Mouse (Mus musculus) liver, adult 2 months (tissue): Measurements from ENCODE around the gene Trim2. TPM values are rescaled to one million over a fixed set of nuclear protein-coding genes. Genes with fewer than 3 reads are reported as not detected.

ENCODE experiments used
- DNase-seq: peaks from one replicate; pipeline ENCODE4 v3.0.0-alpha.2; 2011; ENCODE audit warnings: low read depth, low spot score; ENCODE audit errors: extremely low read depth
- H3K27ac ChIP-seq: fragments of 200-500 bp; replicated peaks from 2 replicates; pipeline ENCODE4 v1.5.1; 2012; ENCODE audit warnings: low read depth, mild to moderate bottlenecking, control low read depth, inconsistent platforms, low read length; ENCODE audit not compliant: insufficient read depth
- H3K27me3 ChIP-seq: fragments of 200-500 bp; 2 replicates; pipeline ENCODE4 v1.6.1; 2012; ENCODE audit warnings: mild to moderate bottlenecking, moderate library complexity, low read length, inconsistent platforms; ENCODE audit not compliant: control insufficient read depth, insufficient read depth
- H3K36me3 ChIP-seq: fragments of 200-500 bp; 2 replicates; pipeline ENCODE4 v1.6.1; 2012; ENCODE audit warnings: low read length, inconsistent platforms; ENCODE audit not compliant: control insufficient read depth, insufficient read depth
- H3K4me1 ChIP-seq: fragments of 200-500 bp; 2 replicates; pipeline ENCODE4 v1.6.1; 2011; ENCODE audit warnings: low read length; ENCODE audit not compliant: control insufficient read depth, insufficient read depth
- H3K4me3 ChIP-seq: fragments of 200-500 bp; 2 replicates; pipeline ENCODE4 v1.5.1; 2011; ENCODE audit warnings: low read depth, mild to moderate bottlenecking, control low read depth, low read length, moderate library complexity; ENCODE audit not compliant: insufficient read depth
- H3K79me2 ChIP-seq: fragments of 200-500 bp; 2 replicates; pipeline ENCODE4 v1.6.1; 2012; ENCODE audit warnings: inconsistent platforms, mild to moderate bottlenecking, low read length, moderate library complexity; ENCODE audit not compliant: control insufficient read depth, insufficient read depth
- H3K9ac ChIP-seq: fragments of 200-500 bp; 2 replicates; pipeline ENCODE4 v1.6.1; 2012; ENCODE audit warnings: low read depth, mild to moderate bottlenecking, control low read depth, inconsistent platforms, low read length
- CTCF ChIP-seq: fragments of 200-500 bp; IDR thresholded peaks from 2 replicates; pipeline ENCODE4 v1.5.1; 2011; ENCODE audit warnings: low read depth, low read length, control low read depth
- POLR2A ChIP-seq: fragments of 200-500 bp; IDR thresholded peaks from 2 replicates; pipeline ENCODE4 v1.6.1; 2011; ENCODE audit warnings: low read length, control low read depth; ENCODE audit not compliant: insufficient read depth; ENCODE audit errors: extremely low read depth
- WGBS: fragments of 180-500 bp; shearing (Covaris S2); methylation state at CpG from one replicate; pipeline ENCODE4 v1.1.7; 2018; 5-methylcytosine and 5-hydroxymethylcytosine counted together
- polyA plus RNA-seq: library from polyadenylated mRNA; depleted of rRNA; stranded (reverse); fragments of >200 nt; gene quantifications from 2 replicates; pipeline ENCODE4 v1.2.3, GENCODE M21; 2012
- total RNA-seq: library from RNA; depleted of rRNA; stranded (reverse); fragments of >200 nt; gene quantifications from 2 replicates; pipeline ENCODE4 v1.2.3, GENCODE M21; 2014

Trim2 gene
- total and polyA plus RNA-seq, 2 experiments, result 10.0 to 27.4 TPM

DNA sequence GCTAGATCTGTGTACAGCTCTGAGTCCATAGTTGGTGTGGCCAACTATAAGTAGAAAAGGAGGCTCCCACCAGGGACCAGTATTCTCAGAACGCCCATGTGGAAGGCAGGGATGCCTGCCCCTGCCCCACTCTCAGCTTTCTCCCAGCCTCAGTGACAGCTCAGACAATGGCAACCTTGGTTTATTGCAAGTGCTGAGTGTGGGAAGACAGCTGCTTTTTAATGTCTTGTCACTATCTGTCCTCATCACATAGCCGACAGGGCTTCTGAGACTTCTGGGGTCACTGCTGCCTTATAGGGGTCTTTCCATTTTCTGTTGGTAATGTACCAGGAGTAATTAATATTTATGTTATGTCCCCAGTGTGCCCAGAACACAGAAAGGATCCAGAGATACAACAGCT, 42.3 kb downstream of the Trim2 start:
- H3K36me3 ChIP-seq, result no peaks in the 10 kb centered on the region
- no peak overlapping the region for H3K4me3 ChIP-seq
- H3K9ac ChIP-seq, result no peak overlapping the region
- H3K79me2 ChIP-seq, result no peaks in the 10 kb centered on the region
- no peaks in the 10 kb centered on the region for H3K27me3 ChIP-seq
- 90% methylated on average over 2 of the region's 2 CpGs for WGBS
- no peak for TF ChIP-seq POLR2A
- TF ChIP-seq CTCF, result no peak
- DNase-seq, result no peak
- peaks cover 11% of the 10 kb centered on the region for H3K4me1 ChIP-seq
- no peak overlapping the region for H3K27ac ChIP-seq

DNA sequence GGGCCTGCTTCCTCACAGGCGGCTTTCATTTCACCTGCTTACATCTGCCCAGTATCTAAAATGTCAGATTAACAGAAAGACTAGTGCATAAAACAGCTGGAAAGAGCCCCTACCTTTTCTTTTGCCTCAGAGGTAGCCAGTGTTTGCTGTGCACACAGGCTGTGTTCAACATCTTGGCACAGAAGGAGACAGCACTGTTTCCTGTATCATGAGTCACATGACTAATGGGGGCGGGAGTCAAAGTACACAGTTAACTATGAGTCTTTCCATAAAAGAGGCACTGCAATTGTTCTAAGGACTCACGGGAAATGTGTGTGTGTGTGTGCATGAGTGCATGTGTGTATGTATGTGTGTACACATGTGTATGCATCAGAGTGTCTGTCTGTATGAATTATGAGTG, 43.9 kb downstream of the Trim2 start:
- Histone ChIP-seq H3K27me3 (no peaks in the 10 kb centered on the region), H3K4me1 (peaks cover 13% of the 10 kb centered on the region), H3K9ac (no peak overlapping the region), H3K4me3 (no peak overlapping the region), H3K36me3 (no peaks in the 10 kb centered on the region), H3K79me2 (no peaks in the 10 kb centered on the region), H3K27ac (no peak overlapping the region)
- peak; percentile 72 for DNase-seq
- TF ChIP-seq POLR2A (no peak), CTCF (no peak)
- 23% methylated on average over 3 of the region's 3 CpGs for WGBS

DNA sequence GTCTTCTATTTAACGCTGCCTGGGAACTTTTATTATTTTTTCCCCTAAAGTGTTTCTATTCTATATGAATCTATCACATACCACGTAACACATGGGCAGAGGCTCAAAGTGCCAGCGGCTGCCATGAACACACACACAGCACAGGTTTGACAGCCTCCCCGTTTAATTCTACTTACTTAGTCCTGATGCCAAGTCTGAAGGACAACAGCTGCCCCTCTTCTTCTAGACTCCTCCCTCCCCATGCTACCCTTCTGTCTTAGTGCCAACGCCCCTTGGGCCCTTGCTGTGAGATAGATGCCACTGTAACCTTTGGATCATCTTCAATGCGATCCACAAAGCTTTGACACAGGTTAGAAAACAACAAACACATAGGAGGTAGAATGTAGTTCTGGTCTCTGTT, 44.8 kb downstream of the Trim2 start:
- no peaks in the 10 kb centered on the region; the same call in 1 of the 2 replicates for H3K79me2 ChIP-seq
- no peak for DNase-seq
- H3K27me3 ChIP-seq, result no peaks in the 10 kb centered on the region
- H3K27ac ChIP-seq, result no peak overlapping the region
- no peaks in the 10 kb centered on the region for H3K36me3 ChIP-seq
- no peak overlapping the region for H3K4me3 ChIP-seq
- peaks cover 15% of the 10 kb centered on the region for H3K4me1 ChIP-seq
- no peak overlapping the region for H3K9ac ChIP-seq
- 74% methylated on average over 6 of the region's 6 CpGs for WGBS
- TF ChIP-seq CTCF (no peak), POLR2A (no peak)

DNA sequence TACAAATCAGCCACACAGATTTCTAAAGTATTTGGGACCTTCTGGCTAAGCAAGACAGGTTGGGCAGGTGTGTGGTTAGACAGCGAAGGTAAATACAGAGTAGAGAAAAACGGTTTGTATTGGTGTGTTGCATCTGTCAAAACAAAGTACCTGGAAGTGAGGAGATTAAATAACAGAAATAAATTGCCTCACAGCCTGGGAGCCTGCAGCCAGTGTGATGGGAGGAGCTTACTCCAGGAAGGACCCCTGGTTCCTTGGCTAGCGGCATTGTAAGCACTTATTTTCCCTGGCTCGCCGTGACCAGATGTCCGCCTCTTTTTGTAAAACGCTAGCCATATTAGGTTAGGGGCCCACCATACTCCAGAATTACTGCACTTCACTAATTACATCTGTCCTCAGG, 45.8 kb downstream of the Trim2 start:
- no peak overlapping the region for H3K9ac ChIP-seq
- H3K27ac ChIP-seq, result no peak overlapping the region
- peaks cover 8% of the 10 kb centered on the region for H3K4me1 ChIP-seq
- 82% methylated on average over 7 of the region's 7 CpGs for WGBS
- no peaks in the 10 kb centered on the region for H3K27me3 ChIP-seq
- H3K36me3 ChIP-seq, result no peaks in the 10 kb centered on the region; the same call in 1 of the 2 replicates
- no peaks in the 10 kb centered on the region; the same call in 1 of the 2 replicates for H3K79me2 ChIP-seq
- no peak overlapping the region for H3K4me3 ChIP-seq
- DNase-seq, result no peak
- TF ChIP-seq POLR2A (no peak), CTCF (no peak)

DNA sequence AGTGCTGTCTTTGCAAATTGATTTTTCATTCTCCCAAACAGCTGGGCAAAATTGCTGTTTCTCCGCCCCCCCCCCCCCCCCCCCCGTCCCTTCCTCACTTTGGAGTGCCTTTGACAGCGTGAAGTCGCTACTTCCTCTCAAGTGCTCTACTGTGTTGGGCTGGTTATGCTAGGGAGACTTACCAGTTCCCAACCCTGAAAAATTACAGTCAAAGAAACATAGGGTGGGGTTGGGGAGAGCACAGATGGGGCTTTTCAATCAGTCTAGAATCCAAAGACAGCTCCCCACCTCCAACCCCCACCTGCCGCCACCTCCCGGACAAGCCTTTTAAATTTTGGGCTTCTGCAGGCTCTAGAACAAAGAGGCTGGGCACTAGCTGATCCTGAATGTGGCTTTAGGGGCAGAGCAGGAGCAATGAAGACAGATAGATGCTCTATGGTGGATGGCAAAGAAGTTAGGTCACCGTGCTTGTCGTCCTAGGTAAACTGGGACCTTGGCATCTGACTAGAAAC, 46.6 kb downstream of the Trim2 start:
- H3K27ac ChIP-seq, result no peak overlapping the region
- TF ChIP-seq CTCF (no peak), POLR2A (no peak)
- no peaks in the 10 kb centered on the region for H3K27me3 ChIP-seq
- peak overlapping the region; percentile 70 for H3K4me3 ChIP-seq
- H3K4me1 ChIP-seq, result peaks cover 8% of the 10 kb centered on the region
- no peak for DNase-seq
- no peaks in the 10 kb centered on the region; the same call in 1 of the 2 replicates for H3K79me2 ChIP-seq
- H3K9ac ChIP-seq, result peak overlapping the region; percentile 52
- 12% methylated on average over 8 of the region's 8 CpGs for WGBS
- no peaks in the 10 kb centered on the region; the same call in 1 of the 2 replicates for H3K36me3 ChIP-seq

DNA sequence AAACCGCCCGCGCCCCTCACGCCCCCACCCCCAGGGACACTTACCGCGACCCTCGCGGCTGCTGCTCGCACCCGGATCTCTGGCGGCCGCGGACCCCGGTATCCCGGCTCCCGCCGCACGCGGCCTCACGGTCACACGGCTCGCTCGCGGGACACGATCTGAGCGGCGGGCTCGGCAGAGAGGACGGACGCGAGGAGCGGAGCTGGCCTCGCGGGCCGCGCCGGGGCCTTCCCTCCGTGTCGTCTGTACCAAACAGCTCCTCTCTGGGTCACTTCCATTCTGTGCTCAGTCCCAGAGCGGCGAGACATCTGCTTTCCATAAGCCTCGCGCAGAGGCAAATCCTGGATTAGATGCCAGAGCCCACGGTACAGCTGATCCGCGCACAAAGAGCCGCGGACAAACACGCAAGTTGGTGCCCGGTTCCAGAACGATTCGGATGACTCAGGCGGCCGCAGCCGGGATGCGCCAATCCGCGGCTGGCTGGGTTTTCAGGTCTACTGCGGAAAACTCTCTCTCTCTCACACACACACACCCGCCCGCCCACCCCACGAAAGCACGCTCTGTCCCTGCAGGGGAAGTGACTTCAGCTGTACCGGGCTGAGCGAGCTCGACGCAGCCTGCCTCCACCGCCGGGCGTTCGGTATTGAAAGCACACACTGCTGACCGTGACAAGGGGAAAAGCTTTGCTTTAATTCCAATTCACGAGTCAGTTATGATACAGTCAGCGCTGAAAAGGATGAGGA, 47.2 kb downstream of the Trim2 start:
- DNase-seq, result no peak
- Histone ChIP-seq H3K36me3 (no peaks in the 10 kb centered on the region; the same call in 1 of the 2 replicates), H3K27me3 (no peaks in the 10 kb centered on the region), H3K4me1 (peaks cover 8% of the 10 kb centered on the region), H3K4me3 (peak overlapping the region; percentile 70), H3K9ac (peak overlapping the region; percentile 78), H3K27ac (peak overlapping the region; percentile 67), H3K79me2 (no peaks in the 10 kb centered on the region; the same call in 1 of the 2 replicates)
- WGBS, result 1% methylated on average over 74 of the region's 74 CpGs
- 0 out of 2 replicates have a peak, but pooled peaks have one; percentile 14 for TF ChIP-seq POLR2A
- no peak for TF ChIP-seq CTCF
